In the genomic region with DNA sequence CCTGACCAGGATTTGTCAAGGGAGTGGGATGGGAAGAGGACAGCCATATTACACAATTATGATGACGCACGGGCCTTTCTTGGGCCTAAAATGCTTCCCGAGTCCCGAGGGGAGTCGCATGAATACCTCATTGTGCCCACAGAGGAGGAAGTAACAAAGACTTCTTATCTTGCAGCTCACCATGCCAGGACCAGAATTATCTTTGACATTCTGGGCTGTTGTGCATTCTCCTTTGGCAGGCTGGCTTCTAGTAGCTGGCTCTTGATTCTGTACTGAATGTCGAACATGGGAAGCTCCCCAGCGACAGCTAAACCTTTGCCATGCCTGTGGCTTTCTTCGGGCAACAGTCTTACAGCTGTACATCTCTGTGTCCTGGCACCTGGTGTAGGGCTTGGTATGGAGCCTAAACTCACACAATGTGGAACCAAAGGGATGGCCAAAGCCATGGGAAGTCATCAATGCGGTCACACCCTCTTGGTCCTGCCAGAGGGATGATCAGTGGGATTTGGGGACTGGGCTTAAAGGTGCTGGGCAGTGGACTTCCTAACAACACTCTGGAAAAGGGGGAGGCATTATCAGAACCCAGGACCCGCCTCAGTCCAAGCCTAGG, we compare ENCODE assay signal across 18 mouse cellular contexts. TPM values are rescaled to one million over a fixed set of nuclear protein-coding genes. Genes with fewer than 3 reads are reported as not detected.
"Had no signal": no experiment of that assay in that cellular context is flagged by ENCODE, and none has a peak within 500 bp of the region (broad histone marks: within the 10 kb centered on the region; RNA-seq: fewer than 3 reads in every experiment).

No protein-coding gene starts in this region.

- ATAC-seq: lung, postnatal 0 days; midbrain, embryonic 15.5 days had no signal

- H3K9ac ChIP-seq: liver, embryonic 15.5 days; midbrain, embryonic 15.5 days; neural tube, embryonic 12.5 days had no signal

- H3K4me1 ChIP-seq: limb, embryonic 10.5 days; liver, embryonic 15.5 days; midbrain, embryonic 15.5 days; neural tube, embryonic 12.5 days had no signal

- H3K4me2 ChIP-seq: liver, embryonic 11.5 days; liver, embryonic 15.5 days; midbrain, embryonic 11.5 days; midbrain, embryonic 15.5 days; neural tube, embryonic 12.5 days had no signal

- H3K9me3 ChIP-seq: limb, embryonic 10.5 days; liver, embryonic 15.5 days; megakaryocyte, embryonic 14.5 days; midbrain, embryonic 15.5 days; neural tube, embryonic 12.5 days had no signal

- H3K27me3 ChIP-seq: liver, embryonic 15.5 days; megakaryocyte, embryonic 14.5 days; midbrain, embryonic 15.5 days; neural tube, embryonic 12.5 days had no signal

- H3K36me3 ChIP-seq: limb, embryonic 10.5 days; liver, embryonic 15.5 days; midbrain, embryonic 15.5 days; neural tube, embryonic 12.5 days had no signal

- H3K27ac ChIP-seq: left cerebral cortex, adult 2 months; limb, embryonic 10.5 days; liver, embryonic 15.5 days; midbrain, embryonic 15.5 days; neural tube, embryonic 12.5 days had no signal

- DNase-seq: kidney, adult 18-20 months; kidney, postnatal 10 days; kidney, postnatal 4 days; lung, adult 2 months; lung, postnatal 4 days; retina, postnatal 1 day; right cerebral cortex, postnatal 14 days; thymus, postnatal 4 days had no signal

- H3K4me3 ChIP-seq: left cerebral cortex, adult 2 months; limb, embryonic 10.5 days; liver, embryonic 15.5 days; megakaryocyte, embryonic 14.5 days; midbrain, embryonic 15.5 days; neural tube, embryonic 12.5 days had no signal

RNA-seq across cellular contexts. Expression of a gene that starts 51.9 kb away (rescaled TPM):
- total RNA-seq: monocyte, adult 5-6 weeks had no signal
